Comparison of ENCODE assay signal across 9 mouse cellular contexts in the genomic region with DNA sequence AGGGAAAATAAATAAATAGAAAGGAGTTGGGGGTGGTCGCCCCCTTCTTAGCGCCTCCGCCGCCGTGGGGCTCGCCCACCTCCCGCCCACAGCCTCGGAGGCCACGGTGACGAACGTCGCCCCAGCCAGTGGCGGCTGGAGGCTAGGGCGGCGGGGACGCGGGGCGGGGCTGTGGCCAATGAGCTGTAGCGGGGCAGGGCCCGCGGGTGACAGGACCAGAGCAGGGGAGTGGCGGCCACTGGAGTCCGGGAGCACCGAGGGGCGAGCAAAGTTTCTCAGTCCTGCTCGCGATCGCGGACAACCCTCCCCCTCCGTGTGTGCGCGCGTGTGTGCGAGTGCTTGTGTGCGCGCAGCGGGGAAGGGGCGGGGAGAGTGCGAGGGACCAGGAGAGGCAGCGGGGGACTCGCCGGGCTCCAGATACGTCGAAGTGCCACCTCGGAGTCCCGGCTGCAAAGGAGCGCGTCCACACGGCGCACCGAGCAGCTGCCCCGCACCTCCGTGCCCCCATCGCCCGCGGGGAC. TPM values are rescaled to one million over a fixed set of nuclear protein-coding genes. Genes with fewer than 3 reads are reported as not detected.
A peak's percentile ranks its signal among the peaks of the same experiment; 100 is the strongest.
DNase-seq lines count a peak whose midpoint lies in the region; ATAC-seq lines count a peak whose summit lies in the region.
"Had no signal": no experiment of that assay in that cellular context is flagged by ENCODE, and none has a peak within 500 bp of the region (broad histone marks: within the 10 kb centered on the region; RNA-seq: fewer than 3 reads in every experiment).

No protein-coding gene starts in this region.

- H3K9me3 ChIP-seq in forebrain, embryonic 11.5 days (ENCODE audit: control insufficient read depth, low read length) = peaks cover under 1% of the 10 kb centered on the region; the same call in 1 of the 2 replicates
- no peaks in the 10 kb centered on the region; the same call in 1 of the 2 replicates for H3K9me3 ChIP-seq in heart, embryonic 14.5 days (ENCODE audit: control insufficient read depth, low read length)
- H3K9me3 ChIP-seq in liver, embryonic 16.5 days (replicated peaks; ENCODE audit: control insufficient read depth, low read length) = no peaks in the 10 kb centered on the region
- H3K9me3 ChIP-seq in neural tube, embryonic 13.5 days = no peaks in the 10 kb centered on the region

- ATAC-seq in forebrain, embryonic 11.5 days (replicated peaks; ENCODE audit: low FRiP score) = peak; percentile 93
- peak; percentile 94 for ATAC-seq in heart, embryonic 14.5 days (ENCODE audit: insufficient number of reproducible peaks, insufficient read depth, low FRiP score, low read depth)
- ATAC-seq in liver, embryonic 16.5 days (ENCODE audit: low read depth) = peak; percentile 78
- peak; percentile 86 for ATAC-seq in neural tube, embryonic 13.5 days (ENCODE audit: low read depth)

- peak; percentile 43 to 52 for DNase-seq in cerebellum, adult 18-20 months
- DNase-seq in cerebellum, adult 8-10 months = no peak
- peak; percentile 95 for DNase-seq in forebrain, embryonic 11.5 days (ENCODE audit: low spot score)
- DNase-seq in kidney, postnatal 10 days = peak; percentile 94
- DNase-seq in thymus, adult 18-20 months = peak; percentile 17 to 23

- peak overlapping the region; percentile 97 for H3K4me2 ChIP-seq in forebrain, embryonic 11.5 days (ENCODE audit: low read depth, low read length, severe bottlenecking)
- peak overlapping the region; percentile 99 for H3K4me2 ChIP-seq in heart, embryonic 14.5 days (ENCODE audit: low read length)
- H3K4me2 ChIP-seq in liver, embryonic 16.5 days (ENCODE audit: low read depth, low read length) = peak overlapping the region; percentile 71
- peak overlapping the region; percentile 88 for H3K4me2 ChIP-seq in neural tube, embryonic 13.5 days

- peak overlapping the region; percentile 84 for H3K9ac ChIP-seq in forebrain, embryonic 11.5 days (ENCODE audit: low read length)
- peak overlapping the region; percentile 85 for H3K9ac ChIP-seq in heart, embryonic 14.5 days (ENCODE audit: low read length)
- H3K9ac ChIP-seq in liver, embryonic 16.5 days (ENCODE audit: low read depth, low read length) = no peak overlapping the region; the same call in 1 of the 2 replicates
- peak overlapping the region; percentile 96 for H3K9ac ChIP-seq in neural tube, embryonic 13.5 days

- H3K27me3 ChIP-seq in forebrain, embryonic 11.5 days (ENCODE audit: control insufficient read depth, insufficient read depth, low read length) = no peaks in the 10 kb centered on the region
- no peaks in the 10 kb centered on the region for H3K27me3 ChIP-seq in heart, embryonic 14.5 days (ENCODE audit: control insufficient read depth, insufficient read depth, low read length)
- H3K27me3 ChIP-seq in liver, embryonic 16.5 days (ENCODE audit: control insufficient read depth, insufficient read depth, low read depth, low read length) = peaks cover 31% of the 10 kb centered on the region
- no peaks in the 10 kb centered on the region for H3K27me3 ChIP-seq in neural tube, embryonic 13.5 days
- H3K27me3 ChIP-seq: CH12.LX had no signal

- under 1% methylated on average over 56 of the region's 56 CpGs for WGBS in forebrain, embryonic 11.5 days
- WGBS in heart, embryonic 14.5 days = under 1% methylated on average over 52 of the region's 56 CpGs
- under 1% methylated on average over 47 of the region's 56 CpGs for WGBS in liver, embryonic 16.5 days (ENCODE audit: insufficient replicate concordance)
- under 1% methylated on average over 56 of the region's 56 CpGs for WGBS in neural tube, embryonic 13.5 days

- H3K4me1 ChIP-seq in forebrain, embryonic 11.5 days (replicated peaks; ENCODE audit: control insufficient read depth, insufficient read depth, low read length) = peaks cover 7% of the 10 kb centered on the region; the same call in 1 of the 2 replicates
- peaks cover 11 to 19% of the 10 kb centered on the region in 2 experiments for H3K4me1 ChIP-seq in heart, embryonic 14.5 days (ENCODE audit: control insufficient read depth in 2 of 2, insufficient read depth in 2 of 2, low read length in 2 of 2)
- no peaks in the 10 kb centered on the region; the same call in none of the 2 replicates for H3K4me1 ChIP-seq in liver, embryonic 16.5 days (ENCODE audit: control insufficient read depth, low read depth, low read length)
- H3K4me1 ChIP-seq in neural tube, embryonic 13.5 days (replicated peaks) = peaks cover 38% of the 10 kb centered on the region

- peak overlapping the region; percentile 80 for H3K4me3 ChIP-seq in forebrain, embryonic 11.5 days (ENCODE audit: low read depth, low read length)
- peak overlapping the region; percentile 57 to 88 for H3K4me3 ChIP-seq in heart, embryonic 14.5 days (ENCODE audit: control insufficient read depth in 1 of 2, insufficient read depth in 1 of 2, low read depth in 1 of 2, low read length in 2 of 2)
- H3K4me3 ChIP-seq in liver, embryonic 16.5 days (ENCODE audit: low read depth, low read length) = peak overlapping the region; percentile 62
- H3K4me3 ChIP-seq in neural tube, embryonic 13.5 days = peak overlapping the region; percentile 93

- peak overlapping the region; percentile 93 for H3K27ac ChIP-seq in forebrain, embryonic 11.5 days (ENCODE audit: low read depth, low read length)
- peak overlapping the region; percentile 95 to 98 for H3K27ac ChIP-seq in heart, embryonic 14.5 days (replicated peaks in 1 of 2; ENCODE audit: control insufficient read depth in 1 of 2, insufficient read depth in 1 of 2, low read depth in 2 of 2, low read length in 2 of 2)
- H3K27ac ChIP-seq in liver, embryonic 16.5 days (ENCODE audit: low read length) = no peak overlapping the region
- peak overlapping the region; percentile 98 for H3K27ac ChIP-seq in neural tube, embryonic 13.5 days (replicated peaks)

- H3K36me3 ChIP-seq in forebrain, embryonic 11.5 days (ENCODE audit: control insufficient read depth, insufficient read depth, low read length) = peaks cover 13% of the 10 kb centered on the region
- peaks cover 19% of the 10 kb centered on the region for H3K36me3 ChIP-seq in heart, embryonic 14.5 days (ENCODE audit: control insufficient read depth, insufficient read depth, low read length)
- no peaks in the 10 kb centered on the region for H3K36me3 ChIP-seq in liver, embryonic 16.5 days (ENCODE audit: control insufficient read depth, insufficient read depth)
- H3K36me3 ChIP-seq in neural tube, embryonic 13.5 days = peaks cover 25% of the 10 kb centered on the region

RNA-seq across cellular contexts. Expression of a gene that starts 1.2 kb away (rescaled TPM):
- polyA plus RNA-seq in forebrain, embryonic 11.5 days (2014; fragmentation: Nextera tagmentation; extraction: Ambion mirVana) = 14.0 and 15.2 TPM in 2 replicates
- 4.2 and 4.9 TPM in 2 replicates for polyA plus RNA-seq in heart, embryonic 14.5 days (2014; fragmentation: Nextera tagmentation; extraction: Ambion mirVana)
- 0.16 and 0.27 TPM in 2 replicates for polyA plus RNA-seq in liver, embryonic 16.5 days (2015; fragmentation: Nextera tagmentation; extraction: Ambion mirVana)
- polyA plus RNA-seq in neural tube, embryonic 13.5 days (2015; fragmentation: Nextera tagmentation; extraction: Ambion mirVana) = 11.5 and 13.8 TPM in 2 replicates
